Mouse (Mus musculus) stomach, embryonic 15.5 days (tissue): ENCODE measurements around the gene Spop. TPM values are rescaled to one million over a fixed set of nuclear protein-coding genes. Genes with fewer than 3 reads are reported as not detected.

ENCODE experiments used
- ATAC-seq: fragments of 200-750 bp; cut with Nextera tagmentation; 2 replicates; pipeline ENCODE4 v1.8.0; 2017; ENCODE audit warnings: low read depth, moderate number of reproducible peaks, moderate TSS enrichment; ENCODE audit not compliant: insufficient read depth, low FRiP score
- H3K27ac ChIP-seq: fragments of 300-500 bp; sonication (generic); 2 replicates; pipeline ENCODE4 v1.5.1; 2015; ENCODE audit warnings: mild to moderate bottlenecking, inconsistent platforms
- H3K27me3 ChIP-seq: fragments of 300-500 bp; sonication (generic); replicated peaks from 2 replicates; pipeline ENCODE4 v1.6.1; 2015; ENCODE audit warnings: inconsistent platforms
- H3K36me3 ChIP-seq: fragments of 300-500 bp; sonication (generic); 2 replicates; pipeline ENCODE4 v1.6.1; 2015; ENCODE audit warnings: inconsistent platforms
- H3K4me1 ChIP-seq: fragments of 300-500 bp; sonication (generic); 2 replicates; pipeline ENCODE4 v1.6.1; 2015; ENCODE audit warnings: inconsistent platforms
- H3K4me2 ChIP-seq: fragments of 300-500 bp; sonication (generic); 2 replicates; pipeline ENCODE4 v1.6.1; 2015; ENCODE audit warnings: mild to moderate bottlenecking, inconsistent platforms
- H3K4me3 ChIP-seq: fragments of 300-500 bp; sonication (generic); replicated peaks from 2 replicates; pipeline ENCODE4 v1.5.1; 2015; ENCODE audit warnings: inconsistent platforms
- H3K9ac ChIP-seq: fragments of 300-500 bp; sonication (generic); 2 replicates; pipeline ENCODE4 v1.6.1; 2015; ENCODE audit warnings: inconsistent platforms
- H3K9me3 ChIP-seq: fragments of 300-500 bp; sonication (generic); 2 replicates; pipeline ENCODE4 v1.6.1; 2016; ENCODE audit warnings: inconsistent platforms
- WGBS: fragments of 180-500 bp; shearing (Covaris S2); methylation state at CpG from one replicate; pipeline ENCODE4 v1.1.7; 2015; 5-methylcytosine and 5-hydroxymethylcytosine counted together
- polyA plus RNA-seq: library from polyadenylated mRNA; unstranded; fragments of >200 nt; fragmentation: Nextera tagmentation; extraction: Ambion mirVana; gene quantifications from 2 replicates; pipeline ENCODE4 v1.2.1, GENCODE M21; 2015

Gene Spop
- polyA plus RNA-seq, 1 experiment from 2014 or later: 142 TPM

- Histone ChIP-seq H3K4me2 (peak overlapping the region; percentile 40), H3K4me3 (no peak overlapping the region), H3K9me3 (no peaks in the 10 kb centered on the region), H3K4me1 (peaks cover 21% of the 10 kb centered on the region), H3K9ac (no peak overlapping the region), H3K27ac (no peak overlapping the region), H3K27me3 (0 out of 2 replicates have a peak, but pooled peaks cover under 1% of the 10 kb centered on the region), H3K36me3 (no peaks in the 10 kb centered on the region)
- peak; percentile 19; the same call in 1 of the 2 replicates for ATAC-seq
- 11% methylated on average over 18 of the region's 18 CpGs for WGBS
These were observed 126.9 kb downstream of the Spop start for GRCm38 (mm10) chr11:95540637-95541385.

Other genes starting within 250 kb of the Spop start
- gene Tac4, start 152.6 kb upstream of the Spop start, polyA plus RNA-seq: 0.10 and 0.14 TPM in 2 replicates
- 57.1 and 62.3 TPM in 2 replicates for gene Kat7, start 103.8 kb upstream of the Spop start, polyA plus RNA-seq
- 13.7 and 17.5 TPM in 2 replicates for gene Fam117a, start 77.1 kb upstream of the Spop start, polyA plus RNA-seq
- 96.3 and 105 TPM in 2 replicates for gene Slc35b1, start 29.4 kb upstream of the Spop start, polyA plus RNA-seq
- 0.58 and 0.83 TPM in 2 replicates for gene Nxph3, start 100.5 kb downstream of the Spop start, polyA plus RNA-seq
- 10.2 and 10.9 TPM in 2 replicates for gene Ngfr, start 173.7 kb downstream of the Spop start, polyA plus RNA-seq